Mouse (Mus musculus) spleen, adult 2 months (tissue): ENCODE results near the gene 4921504E06Rik.

Experiments used
- CTCF ChIP-seq: fragments of 200-500 bp; IDR thresholded peaks from 2 replicates; pipeline ENCODE4 v1.5.1; 2011; ENCODE audit warnings: mild to moderate bottlenecking, inconsistent platforms; ENCODE audit not compliant: insufficient read depth, insufficient read length, insufficient replicate concordance; ENCODE audit errors: extremely low read depth
- POLR2A ChIP-seq: fragments of 200-500 bp; IDR thresholded peaks from 2 replicates; pipeline ENCODE4 v1.6.1; 2011; ENCODE audit warnings: low read depth, low read length, inconsistent platforms

DNA sequence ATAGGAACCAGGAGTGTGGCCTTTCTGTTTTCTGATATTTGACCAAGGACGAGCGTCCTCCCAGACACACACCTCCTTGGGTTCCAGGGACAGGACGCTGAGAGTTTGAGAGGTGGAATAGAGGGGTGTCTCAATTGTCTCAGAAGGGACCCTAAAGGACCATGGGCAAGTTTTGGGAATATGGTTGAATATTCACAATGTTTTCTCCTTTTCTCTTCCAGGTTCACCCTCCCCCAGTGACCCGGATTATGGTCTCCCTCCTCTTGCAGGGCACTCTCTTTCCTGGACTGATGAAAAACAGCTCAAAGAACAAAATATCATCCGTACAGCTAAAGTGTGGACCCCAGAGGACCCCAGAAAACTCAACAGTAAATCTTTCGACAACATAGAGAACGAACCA is 107.0 kb downstream of the 4921504E06Rik start:
- TF ChIP-seq CTCF (no peak), POLR2A (no peak)
